Mouse (Mus musculus) lung, postnatal 36 days (tissue): ENCODE measurements at regions not wholly inside any gene's neighbourhood (a gene's known extent, or its start where the extent isn't known, plus 50 kb on each side); places are given as distances from the start of the nearest gene placed in this dataset.
"Not testable (repeated sequence)": the region's sequence is repeated elsewhere in the genome, so short reads cannot be mapped to it uniquely, and the experiment has no call there.

Experiments used
- DNase-seq: peaks from one replicate; pipeline ENCODE4 v3.0.0; 2022; ENCODE audit warnings: mixed read lengths

- no peak for DNase-seq
Measured at GRCm38 (mm10) chr14:17055741-17056140, 236.8 kb upstream of the Rarb start.

- no peak for DNase-seq
Measured at GRCm38 (mm10) chr14:17054381-17054780, 235.4 kb upstream of the Rarb start.

DNA sequence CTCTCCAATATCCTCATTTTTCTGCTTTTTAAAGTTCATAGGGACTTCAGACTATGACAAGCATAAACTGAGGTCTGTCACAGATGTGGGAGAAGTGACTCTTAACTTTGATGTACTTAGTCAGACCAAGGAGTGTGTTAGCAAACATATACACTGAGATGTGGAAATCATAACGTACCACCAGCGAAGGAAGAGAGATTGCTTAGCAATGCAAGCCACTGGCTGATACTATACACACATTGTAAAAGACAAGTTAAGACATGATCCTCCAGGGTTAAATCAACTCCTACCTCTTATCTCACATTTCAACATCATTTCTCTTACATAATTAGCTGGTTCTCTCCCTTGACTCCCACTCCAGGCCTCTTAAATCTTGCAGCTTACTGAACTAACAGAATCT is 227.9 kb upstream of the Rarb start:
- DNase-seq, result peak; percentile 12

GRCm38 (mm10) chr14:17045426-17046132 is 226.6 kb upstream of the Rarb start:
- no peak for DNase-seq

DNA sequence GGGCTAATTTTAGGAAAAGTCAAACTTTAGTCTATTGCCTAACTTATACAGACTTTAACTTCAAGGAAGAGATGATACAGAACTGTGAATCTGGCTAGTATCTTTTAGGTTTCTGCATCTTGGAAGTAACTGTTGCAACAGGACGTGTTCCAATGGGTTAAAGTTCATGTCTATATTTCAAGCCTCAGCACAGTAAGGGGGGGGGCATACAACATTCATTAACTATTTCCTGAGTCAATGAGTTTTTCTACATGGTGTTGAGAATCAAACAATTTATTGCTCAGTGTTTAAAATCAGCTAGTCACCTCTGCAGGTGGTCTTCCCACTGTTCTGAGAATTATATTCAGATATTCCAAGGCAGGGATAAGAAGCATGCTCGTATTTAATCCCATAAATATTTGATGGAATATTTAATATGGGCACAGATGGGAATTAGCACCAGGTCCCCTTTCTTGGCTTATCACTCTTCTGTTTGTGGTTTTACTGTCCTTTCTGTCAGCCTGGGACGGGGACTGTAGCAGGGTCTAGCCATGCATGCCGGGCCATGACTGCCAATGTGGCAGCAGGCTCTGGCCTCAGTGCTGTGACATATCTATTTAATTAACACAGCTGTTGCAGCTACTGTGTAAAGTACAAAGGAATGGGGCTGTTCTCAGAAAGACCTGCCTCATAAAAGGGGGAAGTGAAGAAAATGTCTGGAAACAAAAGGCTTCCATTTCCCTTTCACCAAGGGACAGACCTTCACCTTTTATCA is 201.8 kb upstream of the Rarb start:
- no peak for DNase-seq

GRCm38 (mm10) chr14:17012931-17013330 is 194.0 kb upstream of the Rarb start:
- DNase-seq, result no peak

DNA sequence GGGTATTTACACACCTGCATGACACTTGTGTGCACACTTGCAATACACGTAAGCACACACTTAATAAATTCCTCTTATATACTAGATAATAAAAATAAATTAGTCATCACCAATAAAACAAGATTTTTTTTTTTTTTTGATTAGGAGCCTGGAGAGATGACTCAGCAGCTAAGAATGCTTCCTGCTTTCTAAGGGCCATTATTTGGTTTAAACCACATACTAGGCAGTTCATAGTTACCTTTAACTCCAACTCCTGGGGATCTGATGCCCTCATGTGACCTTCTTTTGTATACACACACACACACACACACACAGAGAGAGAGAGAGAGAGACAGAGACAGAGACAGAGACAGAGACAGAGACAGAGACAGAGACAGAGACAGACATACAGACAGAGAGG is 193.2 kb upstream of the Rarb start:
- peak; percentile 38 for DNase-seq

GRCm38 (mm10) chr14:17005194-17006018 is 186.4 kb upstream of the Rarb start:
- DNase-seq, result peak; percentile 44

DNA sequence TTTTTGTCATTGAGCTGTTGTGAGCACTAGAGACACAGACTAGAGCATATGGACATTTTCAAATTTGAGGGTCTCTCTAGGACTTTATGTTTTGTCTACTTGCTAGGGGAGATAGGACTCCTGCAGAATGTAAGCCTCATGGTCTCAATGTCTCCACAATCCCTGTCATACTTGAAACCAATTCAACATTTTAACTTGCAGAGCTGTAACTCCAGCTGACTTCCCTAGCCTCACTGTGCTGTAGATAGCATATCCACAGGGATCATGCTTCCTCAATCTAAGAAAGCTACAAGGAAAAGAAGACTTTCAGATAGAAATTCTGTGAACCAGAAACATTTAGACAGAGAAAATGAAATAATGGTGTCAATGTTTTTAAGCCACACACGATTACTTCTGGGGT is 185.8 kb upstream of the Rarb start:
- DNase-seq, result no peak

DNA sequence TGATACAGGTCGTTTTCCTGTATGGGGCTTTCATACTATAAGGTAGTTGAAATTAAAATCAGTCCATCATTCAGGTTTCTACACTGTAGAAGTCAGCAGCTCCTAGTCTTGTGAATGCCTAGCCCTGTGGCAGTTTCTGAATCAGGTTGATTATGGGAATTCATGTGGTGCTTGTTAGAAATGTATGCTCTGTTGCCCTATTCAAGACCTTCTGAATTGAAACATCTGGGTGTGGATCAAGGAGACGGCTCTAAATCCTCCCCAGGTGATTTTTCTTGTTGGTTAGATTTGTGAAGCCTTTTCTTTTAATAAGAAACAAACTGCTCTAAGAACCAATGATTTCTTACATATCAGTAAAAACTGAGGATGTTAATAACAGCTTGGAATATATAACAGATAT is 177.8 kb upstream of the Rarb start:
- DNase-seq, result no peak

DNA sequence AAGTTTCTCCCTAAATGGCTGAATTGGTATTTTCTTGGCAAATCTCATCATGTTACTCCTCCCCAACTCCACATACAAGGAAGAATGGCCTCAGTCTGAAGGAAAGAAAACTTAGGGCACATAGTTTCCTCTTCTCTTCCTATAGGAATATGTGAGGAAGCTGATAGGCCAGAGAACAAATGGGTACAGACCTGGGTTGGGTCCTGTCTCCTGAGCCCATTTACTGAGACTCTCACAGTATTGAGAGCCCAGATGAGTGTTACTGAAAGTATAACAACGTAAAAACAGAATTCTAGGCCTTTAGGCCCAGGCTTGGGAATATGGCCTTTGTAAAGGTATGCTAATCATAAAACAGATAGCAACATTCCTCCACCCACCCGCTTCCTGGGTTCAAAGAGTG is 152.0 kb upstream of the Rarb start:
- DNase-seq, result not testable (repeated sequence)

DNA sequence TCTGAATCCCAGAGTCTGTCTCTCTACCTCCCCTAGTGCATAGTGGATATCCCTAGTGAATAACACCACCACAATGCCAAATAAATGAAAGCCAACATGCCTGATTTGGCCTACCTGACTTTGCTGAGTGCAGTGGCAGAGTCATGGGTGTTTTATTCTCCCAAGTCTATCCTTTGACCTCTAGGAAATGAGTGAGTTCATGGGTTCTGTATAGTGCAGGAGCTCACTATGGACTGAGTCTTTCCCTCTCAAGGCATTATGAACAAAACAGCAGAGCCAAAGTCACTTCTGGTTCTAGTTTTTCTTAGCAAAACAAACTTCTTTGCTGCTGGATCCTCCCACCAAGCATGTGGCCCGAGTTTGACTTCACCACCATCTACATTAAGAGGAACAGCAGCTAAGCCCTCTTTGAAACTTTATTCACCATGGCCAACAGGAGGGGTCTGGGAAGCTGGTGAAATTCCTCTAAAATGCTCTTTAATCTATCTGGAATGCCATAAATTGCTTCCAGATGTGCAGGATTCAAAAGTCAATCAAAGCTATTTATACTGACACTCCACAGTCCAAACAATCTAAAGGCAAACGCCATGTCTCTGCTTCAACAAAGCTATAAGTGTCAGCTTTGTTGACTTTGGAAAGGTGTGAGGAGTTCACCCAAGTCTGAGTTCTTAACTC is 145.9 kb upstream of the Rarb start:
- DNase-seq, result no peak

- no peak for DNase-seq
Measured at GRCm38 (mm10) chr14:16962216-16962826, 143.4 kb upstream of the Rarb start.

GRCm38 (mm10) chr14:16957802-16958201 is 138.8 kb upstream of the Rarb start:
- DNase-seq, result peak; percentile 83

DNA sequence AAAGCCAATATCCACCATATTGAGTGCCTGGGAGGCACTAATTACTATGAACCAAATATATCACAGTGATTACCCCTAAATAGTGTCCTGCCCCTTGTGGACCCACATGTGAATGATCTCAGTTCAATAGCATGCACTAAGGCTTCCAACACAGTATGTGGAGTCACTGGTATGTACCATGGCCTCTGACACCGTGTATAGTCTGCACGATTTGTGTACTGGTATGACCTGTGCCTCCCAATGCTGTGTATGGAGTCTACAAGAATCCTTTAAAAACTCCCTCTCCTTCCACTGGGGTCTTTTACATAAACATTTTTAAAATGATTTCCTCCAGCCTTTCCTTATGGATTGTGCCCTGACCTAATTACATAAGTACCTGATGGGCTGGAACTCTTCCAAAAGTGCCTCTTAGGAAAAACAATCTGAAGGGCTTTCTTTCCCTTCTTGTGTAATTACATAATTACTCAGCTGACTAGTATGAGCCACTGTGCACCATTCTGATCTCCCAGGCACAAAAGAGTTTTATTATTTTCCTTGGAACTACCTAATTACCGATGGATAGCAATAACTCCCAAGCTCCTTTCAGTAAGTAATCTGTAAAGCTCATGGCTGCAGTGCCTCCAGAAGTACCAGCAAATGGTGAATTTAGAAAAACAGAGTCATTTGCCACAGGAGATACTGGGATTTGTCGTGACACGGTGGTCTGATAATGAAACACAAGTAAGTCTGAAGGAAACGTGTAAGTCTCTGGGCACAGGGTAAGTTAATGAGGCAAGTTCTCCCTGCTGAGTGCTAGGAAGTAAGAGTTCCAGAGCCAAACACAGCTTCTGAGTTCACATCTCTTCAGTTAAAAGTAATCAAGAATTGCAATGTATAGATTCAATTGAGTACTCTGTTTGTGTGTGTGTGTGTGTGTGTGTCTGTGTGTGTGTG is 135.8 kb upstream of the Rarb start:
- peak; percentile 68 for DNase-seq

DNA sequence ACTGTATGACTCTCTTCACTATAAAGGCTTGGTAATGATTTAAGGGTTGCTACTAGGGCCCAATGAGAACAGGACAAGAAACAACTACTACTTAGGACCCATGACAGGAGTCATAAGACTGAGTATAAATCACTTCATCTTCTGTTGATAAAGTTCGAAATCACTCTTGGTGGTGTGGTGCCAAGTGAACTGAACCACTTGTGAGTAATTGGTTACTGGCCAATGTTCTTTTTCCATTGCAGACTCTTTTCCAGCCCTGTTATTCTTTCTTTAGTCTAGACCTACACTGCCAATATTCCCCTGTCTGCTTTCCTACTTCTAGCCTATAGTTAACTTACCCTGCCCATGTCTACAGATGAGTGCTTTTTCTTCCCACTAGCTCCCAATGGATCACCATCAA is 129.8 kb upstream of the Rarb start:
- no peak for DNase-seq

- no peak for DNase-seq
Measured at GRCm38 (mm10) chr14:16944441-16944840, 125.5 kb upstream of the Rarb start.

GRCm38 (mm10) chr14:16943531-16943930 is 124.6 kb upstream of the Rarb start:
- DNase-seq, result no peak

- DNase-seq, result no peak
Measured at GRCm38 (mm10) chr14:16927136-16927535, 108.2 kb upstream of the Rarb start.

GRCm38 (mm10) chr14:16901534-16902147 is 82.7 kb upstream of the Rarb start:
- DNase-seq, result no peak
